Mouse (Mus musculus) heart, postnatal 14 days (tissue): ENCODE results near the gene Fam102b. TPM values are rescaled to one million over a fixed set of nuclear protein-coding genes. Genes with fewer than 3 reads are reported as not detected.
A peak's percentile ranks its signal among the peaks of the same experiment; 100 is the strongest.

ENCODE experiments used
- DNase-seq, 2 experiments: peaks; one replicate each; pipeline ENCODE4 v3.0.0; 2021 to 2022
- intact Hi-C: fragments of 180-260 bp; cut with DNase I; formaldehyde crosslinking; loops from one replicate; pipeline ENCODE4 v1.15.1; 2025
- long read RNA-seq, 2 experiments: library from polyadenylated mRNA; stranded (forward); transcript quantifications; one replicate each; pipeline ENCODE4 v2.0.0; 2021
- total RNA-seq, 2 experiments: library from RNA; stranded (reverse); gene quantifications; 2 replicates each; pipeline ENCODE4 v1.2.3; 2021

Gene Fam102b
- 10 to 100 TPM; 17.2 to 18.1 TPM for total RNA-seq
- long read RNA-seq, experiment 1, full-length matches to known transcripts = 4 of 6 reads
- long read RNA-seq, experiment 1, partial matches to known transcripts = 0 of 6 reads
- long read RNA-seq, experiment 1, other reads (novel, unspliced or antisense) = 2 of 6 reads
- long read RNA-seq, experiment 2, full-length matches to known transcripts = 1 of 3 reads
- long read RNA-seq, experiment 2, partial matches to known transcripts = 0 of 3 reads
- long read RNA-seq, experiment 2, other reads (novel, unspliced or antisense) = 2 of 3 reads

DNA sequence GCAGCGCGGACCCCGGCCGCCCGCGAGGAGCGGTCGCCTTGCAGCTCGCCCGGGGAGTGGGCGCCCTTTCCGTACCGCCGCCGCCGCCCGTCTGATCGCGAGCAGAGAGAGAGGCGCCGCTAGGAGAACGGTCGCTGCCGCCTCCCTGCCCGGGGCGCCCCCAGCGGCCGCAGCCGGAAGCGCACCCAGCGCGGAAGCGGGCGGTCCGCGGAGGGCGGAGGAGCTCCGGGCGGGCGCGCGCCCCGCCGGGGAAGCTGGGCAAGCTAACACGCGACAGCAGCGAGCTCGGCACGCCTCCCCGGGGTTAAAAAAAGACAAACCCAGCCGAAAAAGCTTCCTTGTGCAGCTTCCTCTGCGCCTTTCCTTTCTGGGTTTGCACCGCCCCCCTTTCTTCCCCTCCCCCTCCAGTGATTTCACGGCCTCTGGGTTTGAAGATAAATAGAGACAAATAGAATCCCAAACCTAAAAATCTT, at the start of gene Fam102b:
Gene Fam102b (minus strand): TSS at position 93 of the 473 bp plus-strand sequence.
- DNase-seq = peak; percentile 98
- intact Hi-C loops = loop anchor here (5.0 kb wide), 1 partner anchor 40 kb away; no protein-coding TSS in a partner anchor

DNA sequence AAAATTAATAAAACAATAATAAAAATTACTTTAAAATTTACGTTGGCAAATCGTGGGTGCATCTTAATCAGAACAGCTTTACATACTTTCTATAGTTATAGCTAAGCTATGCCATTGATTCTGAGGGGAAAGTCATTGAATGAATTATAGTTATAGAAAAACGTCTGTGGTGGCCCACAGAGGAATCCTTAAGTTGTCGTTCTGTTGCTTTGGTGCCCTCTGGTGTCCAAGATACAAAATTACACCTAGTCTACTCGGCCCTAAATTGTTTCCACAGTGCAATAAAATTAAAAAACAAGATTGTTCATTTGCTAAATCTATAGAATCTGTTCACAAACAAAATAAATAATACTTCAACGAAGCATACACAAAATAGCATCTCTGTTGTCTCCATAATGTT, 35.6 kb upstream of the Fam102b start:
- peak; percentile 29 to 62 for DNase-seq
- intact Hi-C loops = loop anchor here (5.0 to 10.0 kb wide), 3 partner anchors 86 to 218 kb away; partner anchors contain the start of genes Prpf38b and Stxbp3

DNA sequence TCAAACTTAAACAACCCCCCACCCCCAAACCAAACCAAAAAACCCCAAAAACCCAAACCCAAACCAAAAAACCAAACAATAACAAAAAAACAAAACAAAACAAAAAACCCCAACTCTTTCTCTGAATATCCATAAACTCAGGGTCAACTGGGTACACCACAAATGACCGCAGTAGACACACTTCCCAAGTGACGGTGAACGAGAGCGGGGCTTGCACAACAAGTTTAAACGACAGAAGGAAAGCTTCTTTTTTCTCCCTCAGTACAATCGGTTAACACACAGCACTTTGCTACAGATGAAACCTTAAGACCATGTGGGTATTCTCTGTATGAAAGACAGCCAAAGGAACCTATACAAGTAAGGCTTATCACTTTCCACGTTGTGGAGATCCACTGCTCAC, 35.0 kb upstream of the Fam102b start:
- DNase-seq = no peak
- intact Hi-C loops = loop anchor here (5.0 to 10.0 kb wide), 3 partner anchors 85 to 218 kb away; partner anchors contain the start of genes Prpf38b and Stxbp3

DNA sequence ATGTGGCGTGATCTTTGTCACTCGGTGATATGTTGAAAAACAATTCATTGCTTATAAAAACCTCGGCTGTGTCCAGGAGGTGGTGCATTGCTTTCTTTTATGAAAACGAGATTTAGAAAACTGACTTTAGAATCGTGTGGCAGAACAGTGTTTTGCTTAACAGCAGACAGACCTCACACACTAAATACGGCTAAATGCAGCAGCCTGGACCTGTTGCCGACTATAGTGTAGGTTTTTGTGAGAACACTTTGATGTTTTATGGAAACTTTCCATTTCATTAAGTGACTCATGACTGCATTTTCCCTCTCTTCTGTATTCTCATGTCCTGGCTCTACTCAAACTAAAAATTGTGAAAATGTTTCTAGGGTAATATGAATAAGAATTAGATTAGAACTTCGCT, 32.5 kb upstream of the Fam102b start:
- intact Hi-C loops = loop anchor here (5.0 to 10.0 kb wide), 3 partner anchors 83 to 215 kb away; partner anchors contain the start of genes Prpf38b and Stxbp3
- DNase-seq = no peak

DNA sequence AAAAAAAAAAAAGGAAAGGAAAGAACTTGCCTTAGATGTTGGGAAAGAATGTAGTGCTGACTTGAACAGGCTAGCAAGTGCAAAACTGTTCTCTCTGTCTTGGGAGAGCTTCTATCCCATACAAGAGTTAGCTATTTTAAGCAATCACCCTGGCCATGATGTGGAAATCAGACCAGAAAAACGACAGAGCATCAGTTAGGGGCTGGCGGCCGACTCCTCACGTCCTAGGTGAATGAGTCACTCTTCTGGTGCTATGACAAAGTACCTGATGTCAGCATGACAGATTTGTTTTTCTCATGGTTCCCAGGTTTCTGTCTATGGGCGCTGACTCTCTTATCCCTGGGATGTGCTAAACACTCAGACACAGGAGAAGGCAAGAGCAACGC, 24.5 kb upstream of the Fam102b start:
- DNase-seq = no peak
- intact Hi-C loops = no loop called here

DNA sequence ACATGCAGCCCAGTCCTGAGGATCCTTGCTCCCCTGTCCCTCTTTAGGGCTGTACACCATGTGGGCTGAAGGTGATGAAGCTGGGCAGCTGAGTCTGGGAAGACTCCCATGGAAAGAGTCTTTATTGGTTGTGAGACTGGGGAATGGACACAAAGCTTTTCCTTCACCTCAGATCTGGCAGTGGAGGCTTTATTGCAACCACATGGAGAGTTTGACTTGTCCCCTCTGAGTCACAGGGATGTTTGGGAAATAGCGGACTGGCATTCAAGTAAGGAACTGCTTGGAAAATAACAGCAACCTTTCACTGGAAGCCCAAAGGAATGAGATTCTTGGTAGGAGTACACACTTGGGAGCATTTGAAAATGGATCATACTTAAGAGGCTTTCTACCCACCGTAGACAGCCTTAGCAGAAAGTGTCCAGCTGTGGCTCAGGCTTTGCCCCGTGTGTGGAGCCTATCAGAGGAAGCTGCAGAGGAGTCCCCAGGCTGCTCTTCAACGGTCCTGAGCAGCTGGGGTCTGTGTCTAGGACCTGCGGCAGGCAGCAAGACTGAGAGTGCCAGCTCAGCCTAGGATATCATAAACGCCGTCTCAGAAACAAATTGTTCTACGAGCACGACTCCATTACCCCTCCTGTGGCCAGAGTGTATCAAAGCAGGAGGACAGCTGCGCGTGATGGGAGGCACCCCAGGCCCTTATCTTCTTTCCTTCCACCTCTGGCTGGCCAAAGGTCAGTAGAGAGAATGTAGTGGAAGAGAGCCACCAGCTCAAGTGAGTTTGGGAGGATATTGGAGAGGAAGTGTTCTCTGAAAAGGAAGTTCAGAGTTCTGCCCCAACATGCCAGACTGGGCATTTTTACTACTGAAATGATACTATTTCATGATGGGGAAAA, 23.9 kb upstream of the Fam102b start:
- peak; percentile 24 to 25 for DNase-seq
- intact Hi-C loops = no loop called here

DNA sequence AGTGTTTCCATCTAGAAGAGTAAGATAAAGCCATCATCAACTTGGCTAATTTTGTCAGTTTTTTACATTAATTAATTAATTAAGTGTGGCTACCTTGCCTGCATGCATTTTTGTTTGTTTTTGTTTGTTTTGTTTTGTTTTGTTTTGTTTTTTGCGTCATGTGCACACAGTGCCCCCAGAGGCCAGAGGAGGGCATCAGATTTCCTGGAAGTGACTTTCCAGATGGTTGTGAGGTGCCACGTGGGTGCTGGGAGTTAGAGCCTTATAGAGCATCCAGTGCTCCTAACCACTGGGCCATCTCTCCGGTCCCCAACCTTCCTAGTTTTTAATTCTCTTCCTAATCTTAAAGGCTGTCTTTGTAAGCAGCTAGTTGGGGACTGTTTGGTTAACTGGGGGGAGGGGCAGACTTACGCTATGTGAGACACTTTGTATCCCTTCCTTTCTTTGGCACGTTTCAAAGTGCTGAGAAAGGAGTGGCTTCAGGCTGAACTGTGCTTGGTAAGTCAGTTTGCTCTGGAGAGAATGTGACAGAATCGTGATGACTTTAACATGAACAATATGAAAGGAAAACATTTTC, 20.4 kb upstream of the Fam102b start:
- intact Hi-C loops = no loop called here

DNA sequence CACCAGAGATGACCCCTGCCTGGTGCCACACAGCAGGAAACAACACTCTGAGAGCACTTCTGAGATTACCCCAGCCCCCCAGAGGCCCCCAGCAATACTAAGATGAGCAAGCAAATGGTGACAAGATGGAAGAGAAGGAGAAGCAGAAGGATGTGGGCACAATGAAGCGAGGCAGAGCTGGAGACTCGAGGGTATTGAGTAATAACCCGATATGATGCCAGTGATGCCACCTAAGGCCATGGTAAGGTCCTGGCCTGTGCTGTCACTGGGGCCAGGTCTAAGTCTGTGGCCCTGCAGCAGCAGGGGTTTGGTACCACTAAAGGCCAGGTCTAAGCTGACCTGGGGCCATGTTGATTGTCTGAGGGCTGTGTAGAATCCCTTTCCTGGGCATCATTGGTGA, 19.0 kb upstream of the Fam102b start:
- intact Hi-C loops = no loop called here
- no peak for DNase-seq

More for the DNA sequence above, 20.4 kb upstream of the Fam102b start:
- no peak for DNase-seq

DNA sequence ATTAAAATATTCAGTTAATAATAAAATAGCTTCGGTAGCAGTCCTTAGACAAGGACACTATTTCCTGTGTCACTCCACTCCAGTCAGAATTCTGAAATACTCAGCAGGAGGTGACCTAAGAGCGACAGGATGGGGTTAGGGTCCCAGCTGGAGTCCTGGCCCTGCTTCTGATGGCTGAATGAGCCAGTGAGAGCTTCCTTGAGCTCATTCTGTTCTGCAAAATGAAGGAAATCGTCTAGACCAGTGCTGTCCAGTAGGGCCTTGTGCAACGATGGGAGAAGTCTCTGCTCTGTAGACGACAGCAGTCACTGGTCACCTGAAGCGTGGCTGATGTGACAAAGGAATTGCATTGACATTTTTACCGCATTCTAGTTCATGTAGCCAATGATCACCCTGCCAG, 16.0 kb upstream of the Fam102b start:
- DNase-seq = no peak
- intact Hi-C loops = no loop called here

DNA sequence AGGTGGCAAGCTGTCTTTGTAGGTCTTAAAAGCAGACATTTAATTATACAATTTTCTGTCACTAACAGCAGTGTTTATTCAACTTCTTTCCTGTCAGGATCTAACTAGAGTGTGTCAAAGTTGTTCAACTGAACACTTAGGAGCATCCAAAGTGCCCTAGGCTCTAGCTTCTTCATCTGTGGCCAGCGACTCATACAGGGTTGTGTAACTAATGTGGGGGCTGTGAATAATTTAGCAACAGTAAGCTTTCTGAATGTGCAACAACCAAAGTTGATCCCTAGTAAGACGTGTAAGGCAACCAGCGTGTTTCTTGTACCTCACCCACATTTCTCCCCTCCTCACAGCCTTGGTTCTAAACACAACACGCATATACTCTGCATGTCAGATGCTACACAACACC, 13.5 kb upstream of the Fam102b start:
- intact Hi-C loops = no loop called here
- DNase-seq = no peak

GRCm38 (mm10) chr3:109034411-109034810, 7.0 kb upstream of the Fam102b start:
- DNase-seq = no peak
- intact Hi-C loops = no loop called here

DNA sequence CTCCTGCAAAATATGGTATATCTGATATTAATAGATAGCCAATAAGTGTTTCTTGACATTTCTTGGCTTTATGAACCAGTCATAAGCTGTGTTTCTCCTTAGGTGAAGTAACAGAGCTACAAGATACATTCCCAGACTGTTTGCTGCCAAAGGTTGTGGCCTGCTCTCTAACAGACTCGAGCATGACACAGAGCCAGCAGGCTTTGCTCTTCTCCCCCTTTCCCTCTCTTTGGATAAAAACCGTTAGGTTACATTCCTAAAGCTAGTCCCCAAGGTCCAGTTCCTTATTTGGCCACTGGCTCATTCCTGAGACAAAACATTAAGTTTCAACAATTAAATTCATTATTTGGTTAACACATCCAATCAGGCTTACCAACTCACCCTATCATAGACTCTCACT, 4.9 kb upstream of the Fam102b start:
- intact Hi-C loops = no loop called here
- no peak for DNase-seq

DNA sequence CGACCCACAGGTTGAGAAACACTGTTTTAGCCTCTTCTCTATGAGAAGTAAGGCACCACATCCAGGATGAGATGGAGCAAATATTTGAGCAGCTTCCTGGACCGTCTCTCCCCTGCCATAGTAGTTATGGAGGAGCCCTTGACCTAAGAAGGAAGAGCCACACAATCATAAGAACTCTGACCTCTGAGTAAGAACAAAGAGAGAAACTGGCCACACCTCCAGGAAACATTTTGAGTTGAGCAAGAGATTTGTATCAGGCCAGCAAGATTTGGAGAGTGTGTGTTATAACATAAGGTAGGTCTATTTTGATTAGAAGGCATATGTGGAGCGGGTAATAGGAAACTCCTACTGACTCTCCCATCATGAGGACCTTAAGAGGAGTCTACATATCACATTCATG, 4.2 kb upstream of the Fam102b start:
- DNase-seq = no peak
- intact Hi-C loops = no loop called here

DNA sequence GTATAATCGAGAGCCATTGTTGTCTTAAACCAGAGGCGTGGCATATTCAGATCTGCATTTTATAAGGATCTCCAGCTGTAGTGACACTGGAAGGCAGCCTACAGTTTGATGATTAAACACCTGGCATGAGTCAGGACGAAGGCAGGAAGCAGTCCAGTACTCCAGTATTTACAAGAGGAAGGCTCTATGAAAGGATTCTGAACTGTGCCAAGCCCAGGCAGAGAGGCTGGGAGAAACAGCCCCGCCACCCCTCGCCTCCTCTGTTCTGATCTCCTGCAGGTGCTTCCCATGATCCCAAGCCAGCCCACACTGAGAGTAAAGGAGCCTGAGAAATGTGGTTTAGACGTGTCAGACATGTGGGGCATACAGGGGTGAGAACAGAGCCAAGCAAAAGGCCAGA, 3.4 kb upstream of the Fam102b start:
- intact Hi-C loops = no loop called here
- peak; percentile 33 to 44 for DNase-seq

- intact Hi-C loops = loop anchor here (5.0 kb wide), 1 partner anchor 42 kb away; no protein-coding TSS in a partner anchor
- DNase-seq = no peak
Measured at GRCm38 (mm10) chr3:109029661-109030060, 2.3 kb upstream of the Fam102b start.

DNA sequence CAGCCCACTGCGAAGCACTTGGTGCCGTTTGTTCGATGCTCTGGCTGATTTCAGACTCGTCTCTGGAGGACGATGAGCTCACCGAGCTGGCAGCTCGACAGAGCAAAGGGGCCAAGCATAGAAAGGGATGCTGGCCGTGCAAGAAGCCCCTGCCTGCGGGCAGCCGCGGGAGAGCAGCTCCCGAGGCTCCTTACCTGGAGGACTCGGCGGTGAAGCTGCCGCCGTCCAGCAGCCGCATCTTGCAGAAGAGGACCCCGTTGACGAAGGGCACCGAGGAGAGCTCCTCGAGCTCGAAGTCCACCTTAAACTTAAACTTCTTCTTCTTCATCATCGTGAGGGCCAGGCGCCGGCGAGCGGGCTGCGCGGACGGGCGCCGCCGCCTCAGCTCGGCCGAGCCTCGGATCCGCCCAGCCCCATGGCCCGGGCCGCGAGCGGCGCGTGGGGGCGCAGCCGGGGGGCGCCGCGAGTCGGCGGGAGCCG, 376 bp downstream of the Fam102b start:
- DNase-seq = peak in 1 of 2 experiments; percentile 53
- intact Hi-C loops = loop anchor here (5.0 kb wide), 1 partner anchor 40 kb away; no protein-coding TSS in a partner anchor

DNA sequence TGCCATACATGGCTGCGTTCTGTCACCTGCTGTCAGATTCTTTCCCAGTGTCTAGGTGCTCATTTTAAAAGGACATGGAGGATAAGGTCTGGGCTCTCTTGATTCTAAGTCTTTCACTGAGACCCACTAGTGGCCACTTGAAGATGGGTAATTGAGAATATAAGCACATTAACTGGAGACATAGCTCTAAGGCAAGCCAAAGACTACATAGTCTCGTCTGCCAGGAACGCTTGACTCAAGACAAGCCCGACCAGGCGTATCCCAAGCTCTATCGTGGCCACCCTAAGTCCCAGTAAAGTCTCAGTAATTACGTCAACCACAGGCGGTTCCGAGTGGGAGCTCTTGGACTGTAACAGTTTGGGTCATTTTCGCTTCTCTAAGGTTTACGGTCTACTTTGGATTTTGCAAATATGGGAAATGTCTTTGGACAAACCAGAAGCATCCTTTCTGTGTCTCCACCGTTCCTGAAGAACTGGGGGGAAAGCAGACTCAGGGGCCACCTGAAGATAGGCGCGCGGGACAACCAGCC, 881 bp downstream of the Fam102b start:
- DNase-seq = peak; percentile 28 to 37

GRCm38 (mm10) chr3:109025579-109025978, 1.8 kb downstream of the Fam102b start:
- peak; percentile 75 to 85 for DNase-seq
- intact Hi-C loops = loop anchor here (1.0 to 5.0 kb wide), 2 partner anchors 36 to 38 kb away; no protein-coding TSS in a partner anchor

More for the DNA sequence above, 881 bp downstream of the Fam102b start:
- intact Hi-C loops = loop anchor here (5.0 kb wide), 1 partner anchor 39 kb away; no protein-coding TSS in a partner anchor

DNA sequence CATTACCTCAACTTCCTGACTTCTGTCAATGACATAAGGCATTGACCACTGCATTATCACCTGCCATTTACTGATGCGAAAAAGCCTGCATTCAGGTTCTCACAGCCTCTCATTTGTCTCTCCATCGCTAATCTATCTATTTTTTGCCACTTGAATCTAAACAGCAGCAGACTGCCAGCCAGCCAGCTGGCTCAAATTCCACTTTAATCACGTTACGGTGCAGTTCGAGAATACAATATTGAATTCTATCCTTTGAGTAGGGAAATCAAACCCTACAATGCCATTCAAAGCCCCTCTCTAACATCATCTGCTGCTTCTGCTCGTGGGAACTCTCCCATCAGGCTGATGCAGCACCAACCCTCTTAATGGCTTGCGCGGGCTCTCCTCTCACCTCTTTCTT, 4.3 kb downstream of the Fam102b start:
- intact Hi-C loops = no loop called here
- DNase-seq = no peak
